Mouse (Mus musculus): ENCODE measurements around the gene Gm42906. TPM values are rescaled to one million over a fixed set of nuclear protein-coding genes. Genes with fewer than 3 reads are reported as not detected.
A peak's percentile ranks its signal among the peaks of the same experiment; 100 is the strongest.

Gm42906 gene
- polyA plus RNA-seq, 1 experiment from 2014 or later = not detected

DNA sequence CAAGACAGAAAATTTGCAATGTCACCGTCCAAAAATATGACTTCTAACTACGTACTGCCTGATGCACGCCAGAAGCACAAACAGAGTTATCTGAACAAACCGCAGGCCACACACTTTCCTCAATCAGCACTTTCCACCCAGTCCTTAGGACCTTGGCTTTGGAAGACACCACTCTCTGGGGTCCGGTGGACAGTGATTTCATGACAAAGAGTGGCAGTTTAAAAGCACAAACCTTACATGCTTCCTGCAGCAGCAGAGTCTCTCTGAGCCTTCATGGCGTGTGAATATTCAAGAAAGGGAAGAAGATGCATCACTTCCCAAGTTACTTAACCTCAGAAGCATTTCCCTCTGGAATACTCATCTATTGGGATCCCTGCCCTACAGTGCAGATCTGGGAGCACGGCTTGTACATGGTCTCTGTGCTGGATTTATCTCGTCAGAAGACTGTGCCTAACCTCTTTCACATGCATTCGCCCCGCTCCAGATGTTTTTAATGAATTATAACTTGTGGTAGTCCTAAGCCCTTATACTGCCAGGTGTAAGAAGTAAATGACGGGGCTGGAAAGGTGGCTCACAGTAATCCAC lies 244.2 kb downstream of the Gm42906 start:
- ATAC-seq (ENCODE audit: insufficient read depth) (no peak), DNase-seq (no peak)
- Histone ChIP-seq H3K4me3 (ENCODE audit: low read depth, low read length) (no peak overlapping the region), H3K4me2 (no peak overlapping the region), H3K27me3 (ENCODE audit: insufficient read depth, low read length) (no peaks in the 10 kb centered on the region), H3K4me1 (ENCODE audit: insufficient read depth) (no peaks in the 10 kb centered on the region), H3K9me3 (ENCODE audit: low read depth, low read length) (no peaks in the 10 kb centered on the region), H3K27ac (ENCODE audit: low read depth) (no peak overlapping the region), H3K36me3 (ENCODE audit: insufficient read depth) (no peaks in the 10 kb centered on the region), H3K9ac (no peak overlapping the region)
- TF ChIP-seq CTCF (IDR thresholded peaks at IDR 0.05; ENCODE audit: low read depth) = no peak
- 77% methylated on average over 11 of the region's 11 CpGs for WGBS

DNA sequence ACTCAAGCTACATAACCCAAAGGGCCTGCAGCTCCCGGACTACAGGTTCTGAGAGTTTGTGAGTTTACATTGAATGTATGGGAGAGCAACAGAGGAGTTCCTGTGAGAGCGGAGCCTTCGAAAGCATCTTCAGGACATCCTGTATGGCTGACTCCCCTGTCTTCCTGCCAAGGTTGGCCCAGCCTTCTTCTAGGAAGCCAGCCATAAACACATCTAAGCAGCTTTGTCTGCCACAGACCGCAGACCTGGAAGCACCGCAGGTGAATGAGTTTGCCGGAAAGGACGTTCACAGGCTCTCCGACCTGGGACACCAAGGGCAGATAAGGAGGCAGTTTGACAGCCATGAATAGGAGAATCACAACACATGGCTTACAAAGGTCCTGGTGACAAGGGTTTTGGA lies 246.7 kb downstream of the Gm42906 start:
- Histone ChIP-seq H3K4me3 (ENCODE audit: low read depth, low read length) (no peak overlapping the region), H3K36me3 (ENCODE audit: insufficient read depth) (no peaks in the 10 kb centered on the region), H3K27ac (ENCODE audit: low read depth) (no peak overlapping the region), H3K4me1 (ENCODE audit: insufficient read depth) (no peaks in the 10 kb centered on the region), H3K9me3 (ENCODE audit: low read depth, low read length) (no peaks in the 10 kb centered on the region), H3K9ac (no peak overlapping the region), H3K4me2 (no peak overlapping the region), H3K27me3 (ENCODE audit: insufficient read depth, low read length) (no peaks in the 10 kb centered on the region)
- 89% methylated on average over 8 of the region's 8 CpGs for WGBS
- no peak for TF ChIP-seq CTCF (IDR thresholded peaks at IDR 0.05; ENCODE audit: low read depth)
- ATAC-seq (ENCODE audit: insufficient read depth) (no peak), DNase-seq (no peak)

DNA sequence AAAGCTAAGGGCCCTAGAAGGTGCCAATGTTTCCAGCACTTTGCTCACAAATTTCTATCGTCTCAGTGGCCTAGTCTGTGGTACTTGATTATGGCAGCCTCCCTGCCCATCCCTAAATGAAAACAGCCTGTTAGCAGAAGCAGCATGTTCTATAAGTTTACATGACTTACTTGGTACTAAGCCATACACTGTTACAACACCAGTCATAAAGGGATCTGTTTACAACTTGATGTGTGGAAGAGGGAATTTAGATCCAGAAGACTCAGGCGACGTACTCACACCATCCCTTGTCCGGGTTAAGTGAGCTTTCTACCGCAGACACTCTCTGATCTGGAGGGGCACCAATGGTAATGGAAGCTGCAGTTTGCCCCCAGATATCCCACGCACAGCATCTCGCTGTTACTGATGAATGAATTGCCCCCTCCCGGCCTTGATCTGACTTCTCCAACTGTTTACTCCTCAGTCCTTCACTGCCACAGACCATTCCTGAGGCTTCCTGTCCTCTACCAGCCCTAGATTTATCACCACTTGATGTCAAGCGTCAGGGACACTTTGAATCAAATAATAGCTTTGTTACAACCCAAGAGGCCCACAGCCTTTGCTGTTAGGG lies 247.7 kb downstream of the Gm42906 start:
- TF ChIP-seq CTCF (IDR thresholded peaks at IDR 0.05; ENCODE audit: low read depth) = no peak
- ATAC-seq (ENCODE audit: insufficient read depth) (no peak), DNase-seq (no peak)
- Histone ChIP-seq H3K4me3 (ENCODE audit: low read depth, low read length) (no peak overlapping the region), H3K4me2 (no peak overlapping the region), H3K9me3 (ENCODE audit: low read depth, low read length) (no peaks in the 10 kb centered on the region), H3K36me3 (ENCODE audit: insufficient read depth) (no peaks in the 10 kb centered on the region), H3K4me1 (ENCODE audit: insufficient read depth) (peaks cover 4% of the 10 kb centered on the region), H3K27me3 (ENCODE audit: insufficient read depth, low read length) (no peaks in the 10 kb centered on the region), H3K27ac (ENCODE audit: low read depth) (no peak overlapping the region), H3K9ac (no peak overlapping the region)
- 57% methylated on average over 9 of the region's 9 CpGs for WGBS

DNA sequence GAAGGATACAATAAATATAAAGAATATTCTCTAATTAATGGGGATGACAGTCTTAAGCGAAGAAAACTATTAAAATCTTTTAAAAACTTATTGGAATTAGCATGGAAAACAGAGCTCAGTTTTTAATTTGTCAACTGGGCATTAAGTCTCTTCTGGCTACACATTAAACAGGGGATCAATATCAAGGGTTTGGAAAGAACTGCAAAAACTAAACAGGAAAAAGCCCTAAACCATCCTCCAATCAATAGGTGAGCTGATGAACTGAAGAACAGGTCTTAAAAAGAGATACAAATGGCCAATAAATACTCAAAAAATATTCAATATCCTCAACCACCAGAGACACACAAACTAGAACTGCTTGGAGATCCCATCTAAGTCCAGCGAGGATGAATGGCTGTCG lies 250.8 kb downstream of the Gm42906 start:
- Histone ChIP-seq H3K9me3 (ENCODE audit: low read depth, low read length) (no peaks in the 10 kb centered on the region), H3K27me3 (ENCODE audit: insufficient read depth, low read length) (no peaks in the 10 kb centered on the region), H3K36me3 (ENCODE audit: insufficient read depth) (no peaks in the 10 kb centered on the region), H3K4me1 (ENCODE audit: insufficient read depth) (peaks cover 16% of the 10 kb centered on the region), H3K4me3 (ENCODE audit: low read depth, low read length) (no peak overlapping the region), H3K27ac (ENCODE audit: low read depth) (no peak overlapping the region), H3K9ac (no peak overlapping the region), H3K4me2 (no peak overlapping the region)
- no peak for DNase-seq
- no peak for TF ChIP-seq CTCF (IDR thresholded peaks at IDR 0.05; ENCODE audit: low read depth)
- ATAC-seq (ENCODE audit: insufficient read depth) = no peak
- WGBS = 88% methylated on average over 3 of the region's 3 CpGs

DNA sequence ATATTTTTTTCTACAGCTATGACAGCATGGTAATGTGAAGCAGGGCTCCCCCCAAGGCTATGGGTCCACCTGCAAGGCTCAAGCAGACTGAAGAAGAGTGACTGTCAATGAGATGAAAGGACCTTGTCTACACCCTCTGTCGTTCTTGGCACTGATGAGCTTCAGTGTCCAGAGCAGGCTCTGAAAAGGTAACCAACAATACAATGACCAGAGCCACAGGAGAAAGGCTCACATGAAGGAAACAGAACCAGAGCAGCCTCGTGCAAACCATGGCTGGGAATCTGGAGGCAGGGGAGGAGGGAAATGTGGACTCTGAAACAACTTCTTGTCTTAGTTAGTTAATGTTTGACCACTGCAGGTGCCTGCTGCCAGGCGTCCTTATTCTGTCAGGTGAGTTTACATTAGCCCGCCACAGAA lies 252.1 kb downstream of the Gm42906 start:
- H3K4me1 ChIP-seq (ENCODE audit: insufficient read depth) = peaks cover 16% of the 10 kb centered on the region
- H3K27ac ChIP-seq (ENCODE audit: low read depth) = peak overlapping the region; percentile 71
- DNase-seq (peak; percentile 69), ATAC-seq (ENCODE audit: insufficient read depth) (peak; percentile 48)
- no peaks in the 10 kb centered on the region for H3K27me3 ChIP-seq (ENCODE audit: insufficient read depth, low read length)
- no peak overlapping the region for H3K9ac ChIP-seq
- H3K9me3 ChIP-seq (ENCODE audit: low read depth, low read length) = no peaks in the 10 kb centered on the region
- no peak overlapping the region for H3K4me2 ChIP-seq
- WGBS = 52% methylated on average over 4 of the region's 4 CpGs
- no peak for TF ChIP-seq CTCF (IDR thresholded peaks at IDR 0.05; ENCODE audit: low read depth)
- no peak overlapping the region for H3K4me3 ChIP-seq (ENCODE audit: low read depth, low read length)
- no peaks in the 10 kb centered on the region for H3K36me3 ChIP-seq (ENCODE audit: insufficient read depth)

DNA sequence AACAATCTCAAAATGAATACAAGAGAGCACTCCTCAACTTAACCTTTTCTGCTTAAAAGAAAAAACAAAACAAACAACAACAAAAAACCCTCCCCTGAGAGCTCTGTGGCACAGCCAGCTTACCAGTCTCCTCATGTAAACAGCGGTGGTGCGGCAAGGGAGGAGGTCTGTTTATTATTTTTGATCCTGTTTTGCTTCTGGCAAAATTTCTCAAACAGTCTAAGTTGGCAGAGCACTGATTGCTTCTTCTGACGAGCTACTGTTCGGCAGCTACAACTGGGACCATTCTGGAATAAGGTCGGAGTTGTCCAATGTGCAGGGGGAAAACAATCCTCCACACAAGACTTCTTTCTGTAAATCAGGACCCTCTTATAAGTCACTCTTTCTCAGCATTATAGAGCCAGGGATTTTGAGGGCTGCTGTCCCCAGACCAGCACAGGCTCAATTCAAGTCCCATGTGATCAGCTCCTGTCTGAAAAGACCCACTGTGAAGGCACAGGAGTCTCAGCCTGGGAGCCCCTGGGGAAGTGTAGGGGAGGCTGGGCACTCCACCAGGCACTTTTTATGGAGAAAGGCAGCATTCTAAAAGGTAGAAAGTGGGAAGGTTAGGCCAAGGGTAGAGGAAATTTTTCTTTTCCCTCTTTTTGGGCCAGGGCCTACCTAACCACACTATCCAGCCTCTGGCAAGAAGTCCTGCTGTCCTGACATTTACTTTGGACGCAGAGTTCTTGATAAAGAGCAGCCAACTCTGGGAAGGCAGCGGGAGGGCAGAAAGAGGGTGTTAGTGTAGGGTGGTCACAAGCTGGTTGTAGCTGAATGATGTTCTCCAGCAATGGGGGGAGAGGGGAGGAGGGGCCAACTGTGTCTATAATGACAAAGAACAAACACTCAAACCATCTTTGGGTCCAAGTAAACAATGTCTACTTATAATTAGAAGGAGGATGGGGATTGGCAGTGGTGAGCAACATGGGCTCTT lies 253.2 kb downstream of the Gm42906 start:
- Histone ChIP-seq H3K27ac (ENCODE audit: low read depth) (peak overlapping the region; percentile 71), H3K4me1 (ENCODE audit: insufficient read depth) (peaks cover 16% of the 10 kb centered on the region), H3K27me3 (ENCODE audit: insufficient read depth, low read length) (no peaks in the 10 kb centered on the region), H3K36me3 (ENCODE audit: insufficient read depth) (no peaks in the 10 kb centered on the region), H3K9me3 (ENCODE audit: low read depth, low read length) (no peaks in the 10 kb centered on the region), H3K4me3 (ENCODE audit: low read depth, low read length) (no peak overlapping the region), H3K9ac (no peak overlapping the region), H3K4me2 (no peak overlapping the region)
- no peak for TF ChIP-seq CTCF (IDR thresholded peaks at IDR 0.05; ENCODE audit: low read depth)
- ATAC-seq (ENCODE audit: insufficient read depth) (peak; percentile 9; the same call in 1 of the 2 replicates), DNase-seq (peak; percentile 8)
- 55% methylated on average over 7 of the region's 7 CpGs for WGBS

DNA sequence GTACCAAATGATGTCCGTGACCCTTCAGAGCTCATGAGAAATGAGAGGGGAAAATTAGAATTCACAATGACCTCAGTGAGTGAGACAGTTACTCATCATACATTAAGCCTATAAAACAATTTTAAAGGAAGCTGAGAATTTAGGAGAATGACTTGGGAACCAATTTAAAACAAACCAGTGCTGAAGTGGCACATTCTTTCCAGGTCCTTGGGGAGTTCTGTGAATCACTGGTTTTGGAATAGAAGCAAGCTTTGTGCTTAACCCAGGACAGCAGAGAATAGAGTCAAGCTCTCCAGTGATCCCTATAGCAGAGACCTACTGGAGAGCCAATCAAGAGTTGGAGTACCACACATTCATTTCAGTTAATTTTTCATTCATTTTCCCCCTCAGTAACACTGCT lies 254.2 kb downstream of the Gm42906 start:
- DNase-seq (no peak), ATAC-seq (ENCODE audit: insufficient read depth) (no peak)
- H3K4me1 ChIP-seq (ENCODE audit: insufficient read depth) = peaks cover 16% of the 10 kb centered on the region
- H3K9ac ChIP-seq = no peak overlapping the region
- H3K27me3 ChIP-seq (ENCODE audit: insufficient read depth, low read length) = no peaks in the 10 kb centered on the region
- H3K36me3 ChIP-seq (ENCODE audit: insufficient read depth) = no peaks in the 10 kb centered on the region
- H3K4me3 ChIP-seq (ENCODE audit: low read depth, low read length) = no peak overlapping the region
- H3K9me3 ChIP-seq (ENCODE audit: low read depth, low read length) = no peaks in the 10 kb centered on the region
- H3K27ac ChIP-seq (ENCODE audit: low read depth) = no peak overlapping the region
- WGBS = 63% methylated on average over 1 of the region's 1 CpGs
- TF ChIP-seq CTCF (IDR thresholded peaks at IDR 0.05; ENCODE audit: low read depth) = no peak
- H3K4me2 ChIP-seq = no peak overlapping the region

All from lung, embryonic 14.5 days (tissue).